Mouse (Mus musculus) adrenal gland, adult (tissue): ENCODE results near the gene Cela1.
A peak's percentile ranks its signal among the peaks of the same experiment; 100 is the strongest.

Experiments
- DNase-seq, 2 experiments: peaks; one replicate each; pipeline ENCODE4 v3.0.0; 2022 to 2023; ENCODE audit warnings: low spot score in 1 of 2; ENCODE audit not compliant: inconsistent age in 2 of 2

Cela1 gene

DNA sequence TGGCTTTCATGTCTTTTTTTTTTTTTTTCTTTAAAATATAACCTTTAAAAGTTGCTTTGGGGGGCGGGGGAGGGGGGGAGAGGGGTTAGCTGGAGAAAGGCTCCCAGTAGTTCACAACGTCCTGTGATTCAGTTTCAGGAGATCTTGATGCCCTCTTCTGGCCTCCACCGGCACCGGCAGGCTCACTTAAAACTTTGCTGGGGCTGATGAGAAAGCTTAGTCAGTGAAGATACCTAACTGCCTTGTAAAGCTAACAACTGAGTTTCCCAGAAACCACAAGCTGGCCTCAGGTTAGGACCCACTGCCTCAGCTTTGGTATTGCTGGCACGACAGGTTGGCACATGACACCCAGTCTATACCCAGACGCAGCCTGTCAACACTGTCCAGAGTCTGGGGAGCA is 50.1 kb downstream of the Cela1 start:
- DNase-seq, result peak; percentile 74 to 87

DNA sequence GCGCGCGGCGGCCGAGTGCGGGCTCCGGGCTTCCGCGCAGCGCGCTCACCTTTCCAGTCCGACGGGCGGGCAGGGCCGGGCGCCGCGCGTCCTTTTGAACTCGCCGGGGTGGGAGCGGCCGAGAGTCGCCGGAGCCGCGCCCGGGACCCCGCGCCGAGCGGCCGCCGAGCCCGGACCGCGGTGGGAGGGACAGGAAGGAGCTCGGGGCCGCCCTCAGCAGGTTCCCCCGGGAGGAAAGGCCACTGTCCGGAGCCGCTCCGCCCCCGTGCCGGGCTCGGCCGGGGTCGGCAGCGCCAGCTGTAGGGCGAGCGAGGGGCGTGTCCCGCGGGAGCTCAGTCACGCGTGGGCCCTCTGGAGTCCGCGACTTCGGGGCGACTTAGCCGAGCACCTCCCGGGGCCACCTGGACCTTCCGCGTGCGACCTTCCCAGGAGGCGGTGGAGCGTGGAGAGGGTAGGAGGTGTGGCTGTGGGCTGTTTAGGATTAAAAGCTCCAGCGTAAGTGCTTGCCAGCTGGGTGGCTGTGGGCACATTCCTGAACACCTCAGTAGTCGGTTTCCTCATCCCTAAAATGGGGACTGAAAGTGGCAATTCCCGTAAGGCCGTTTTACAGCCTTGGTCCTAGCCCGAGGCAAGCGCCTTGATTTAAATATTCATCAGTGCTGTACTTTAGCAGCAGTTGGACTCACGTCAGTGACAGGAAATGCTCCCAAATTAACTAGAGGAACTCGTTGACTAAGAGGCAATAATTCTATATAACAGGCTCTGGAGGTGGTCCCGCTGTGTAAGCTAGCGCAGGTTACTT is 50.8 kb downstream of the Cela1 start, which contains the start of gene Smagp:
TSS of gene Smagp (minus strand) at position 241 of the 802 bp plus-strand sequence.
- DNase-seq, result peak; percentile 72 to 89

GRCm38 (mm10) chr15:100635851-100636645 is 51.7 kb downstream of the Cela1 start:
- DNase-seq, result no peak

DNA sequence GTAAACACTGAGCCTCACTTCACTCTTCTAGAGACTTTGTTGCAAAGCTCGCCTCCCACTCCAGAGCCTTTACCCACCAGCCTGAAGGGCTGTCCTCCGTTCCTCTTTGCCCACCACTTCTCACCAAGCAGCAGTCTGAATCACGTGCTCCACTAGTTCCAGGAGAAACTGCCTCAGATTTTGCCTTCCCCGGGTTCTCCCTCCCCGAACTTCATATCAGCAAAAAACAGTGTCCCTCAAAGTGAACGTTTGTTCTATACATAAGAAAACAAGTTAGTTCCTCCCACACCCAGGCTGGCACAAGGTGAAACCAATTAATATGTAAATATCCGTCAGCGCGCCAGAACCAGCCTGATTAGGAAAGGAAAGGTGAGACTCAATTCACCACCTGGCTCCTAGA is 52.5 kb downstream of the Cela1 start:
- peak in 1 of 2 experiments; percentile 40 for DNase-seq

GRCm38 (mm10) chr15:100633341-100633740 is 54.4 kb downstream of the Cela1 start:
- DNase-seq, result peak in 1 of 2 experiments; percentile 32

- peak; percentile 40 to 69 for DNase-seq
Observed at GRCm38 (mm10) chr15:100632323-100632722, 55.4 kb downstream of the Cela1 start.

GRCm38 (mm10) chr15:100631454-100632170 is 56.1 kb downstream of the Cela1 start:
- DNase-seq, result peak in 1 of 2 experiments; percentile 29

DNA sequence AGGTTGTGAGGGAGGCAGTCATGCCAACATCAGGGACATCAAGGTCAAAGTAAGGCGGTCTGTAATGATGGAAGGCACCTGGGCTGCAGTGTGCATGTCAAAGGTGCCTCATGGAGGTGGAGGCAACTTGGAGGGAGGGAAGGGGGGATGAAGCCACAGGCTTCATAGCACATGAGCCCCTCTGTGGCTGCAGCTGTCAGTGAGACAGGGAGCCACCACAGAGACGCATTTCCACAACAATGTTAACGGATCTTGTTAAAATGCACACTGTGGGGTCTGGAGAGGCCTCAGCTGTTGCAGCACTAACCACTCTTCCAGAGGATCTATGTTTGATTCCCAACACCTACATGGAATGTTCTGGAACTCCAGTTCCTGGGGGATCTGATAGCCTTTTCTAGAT is 57.6 kb downstream of the Cela1 start:
- DNase-seq, result peak in 1 of 2 experiments; percentile 21

- DNase-seq, result peak in 1 of 2 experiments; percentile 50
Observed at GRCm38 (mm10) chr15:100628797-100629196, 58.9 kb downstream of the Cela1 start.

- peak in 1 of 2 experiments; percentile 67 for DNase-seq
Observed at GRCm38 (mm10) chr15:100627774-100628370, 59.8 kb downstream of the Cela1 start.

GRCm38 (mm10) chr15:100627287-100627686 is 60.4 kb downstream of the Cela1 start:
- DNase-seq, result peak in 1 of 2 experiments; percentile 53

- DNase-seq, result peak; percentile 54 to 86
Observed at GRCm38 (mm10) chr15:100624435-100624834, 63.3 kb downstream of the Cela1 start.
